Mouse (Mus musculus) stomach, postnatal 0 days (tissue): Measurements from ENCODE around the gene Fto. TPM values are rescaled to one million over a fixed set of nuclear protein-coding genes. Genes with fewer than 3 reads are reported as not detected.

Source experiments
- ATAC-seq: fragments of 200-750 bp; cut with Nextera tagmentation; 2 replicates; pipeline ENCODE4 v1.8.0; 2017; ENCODE audit not compliant: low FRiP score, low TSS enrichment
- DNase-seq: peaks from one replicate; pipeline ENCODE4 v3.0.0-alpha.2; 2016; ENCODE audit warnings: low spot score
- H3K27ac ChIP-seq: fragments of 300-500 bp; sonication (generic); replicated peaks from 2 replicates; pipeline ENCODE4 v1.5.1; 2014; ENCODE audit warnings: mild to moderate bottlenecking, control low read depth
- H3K27me3 ChIP-seq: fragments of 300-500 bp; sonication (generic); 2 replicates; pipeline ENCODE4 v1.6.1; 2014; ENCODE audit warnings: low read length; ENCODE audit not compliant: control insufficient read depth, insufficient read depth
- H3K36me3 ChIP-seq: fragments of 300-500 bp; sonication (generic); 2 replicates; pipeline ENCODE4 v1.6.1; 2014; ENCODE audit warnings: low read length, mixed read lengths; ENCODE audit not compliant: control insufficient read depth, insufficient read depth
- H3K4me1 ChIP-seq: fragments of 300-500 bp; sonication (generic); replicated peaks from 2 replicates; pipeline ENCODE4 v1.6.1; 2014; ENCODE audit warnings: antibody characterized with exemption; ENCODE audit not compliant: control insufficient read depth, insufficient read depth
- H3K4me2 ChIP-seq: fragments of 300-500 bp; sonication (generic); replicated peaks from 2 replicates; pipeline ENCODE4 v1.6.1; 2014; ENCODE audit warnings: low read depth, mild to moderate bottlenecking, control low read depth, moderate library complexity
- H3K4me3 ChIP-seq: fragments of 300-500 bp; sonication (generic); 2 replicates; pipeline ENCODE4 v1.5.1; 2014; ENCODE audit warnings: low read depth, low read length, control low read depth
- H3K9ac ChIP-seq: fragments of 300-500 bp; sonication (generic); 2 replicates; pipeline ENCODE4 v1.6.1; 2014; ENCODE audit warnings: mild to moderate bottlenecking, low read length, control low read depth, mixed read lengths
- H3K9me3 ChIP-seq: fragments of 300-500 bp; sonication (generic); 2 replicates; pipeline ENCODE4 v1.6.1; 2016; ENCODE audit warnings: low read length; ENCODE audit not compliant: control insufficient read depth
- CTCF ChIP-seq: IDR thresholded peaks from 2 replicates; pipeline ENCODE4 v1.5.1; 2016; ENCODE audit warnings: antibody characterized with exemption, low read depth, mild to moderate bottlenecking, moderate library complexity
- EP300 ChIP-seq: optimal IDR thresholded peaks from 2 replicates; pipeline ENCODE3; 2016; ENCODE audit warnings: antibody characterized with exemption
- WGBS: fragments of 180-500 bp; shearing (Covaris S2); extraction: QIAGEN DNeasy Blood & Tissue Kit; methylation state at CpG from one replicate; pipeline ENCODE4 v1.1.7; 2014; 5-methylcytosine and 5-hydroxymethylcytosine counted together
- polyA plus RNA-seq: library from polyadenylated mRNA; unstranded; fragments of >200 nt; fragmentation: Nextera tagmentation; extraction: Ambion mirVana; gene quantifications from 2 replicates; pipeline ENCODE4 v1.2.1, GENCODE M21; 2015

Fto gene
- polyA plus RNA-seq, 1 experiment from 2014 or later = 25.7 TPM

DNA sequence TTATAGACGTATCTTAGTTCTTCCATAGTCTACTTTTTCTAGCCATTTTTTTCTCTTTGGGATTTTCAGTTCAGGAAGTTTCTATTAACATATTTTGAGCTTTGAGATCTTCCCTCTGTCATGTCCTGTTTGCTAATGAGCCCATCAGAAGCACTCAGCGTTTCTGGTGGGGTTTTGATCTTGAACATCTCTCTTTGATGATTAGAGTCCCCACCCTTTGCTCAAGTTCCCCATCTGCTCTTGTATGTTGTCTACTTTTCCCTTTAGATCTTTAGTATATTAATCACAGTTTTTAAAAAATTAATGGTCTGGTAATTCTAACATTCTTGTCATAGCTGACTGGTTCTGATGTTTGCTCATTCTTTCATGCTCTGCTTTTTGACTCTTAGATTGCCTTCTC, 150.4 kb downstream of the Fto start:
- TF ChIP-seq EP300 (no peak), CTCF (no peak)
- ATAC-seq = no peak

GRCm38 (mm10) chr8:91467463-91467862, 154.1 kb downstream of the Fto start:
- H3K9ac ChIP-seq = no peak overlapping the region
- no peaks in the 10 kb centered on the region for H3K27me3 ChIP-seq
- no peaks in the 10 kb centered on the region for H3K36me3 ChIP-seq
- H3K4me2 ChIP-seq = no peak overlapping the region
- no peaks in the 10 kb centered on the region for H3K9me3 ChIP-seq
- no peak overlapping the region for H3K4me3 ChIP-seq
- WGBS = 78% methylated on average over 3 of the region's 3 CpGs
- H3K27ac ChIP-seq = no peak overlapping the region
- H3K4me1 ChIP-seq = no peaks in the 10 kb centered on the region
- no peak for ATAC-seq
- no peak for DNase-seq
- TF ChIP-seq CTCF = no peak
- TF ChIP-seq EP300 = no peak

More for the DNA sequence above, 150.4 kb downstream of the Fto start:
- Histone ChIP-seq H3K9me3 (no peaks in the 10 kb centered on the region), H3K27ac (no peak overlapping the region), H3K4me3 (no peak overlapping the region), H3K36me3 (no peaks in the 10 kb centered on the region), H3K9ac (no peak overlapping the region), H3K4me2 (no peak overlapping the region), H3K27me3 (no peaks in the 10 kb centered on the region), H3K4me1 (no peaks in the 10 kb centered on the region)
- WGBS = 75% methylated on average over 2 of the region's 2 CpGs
- DNase-seq = no peak

- H3K9ac ChIP-seq = no peak overlapping the region
- H3K27me3 ChIP-seq = no peaks in the 10 kb centered on the region
- WGBS = 77% methylated on average over 8 of the region's 8 CpGs
- DNase-seq = no peak
- no peak overlapping the region for H3K4me3 ChIP-seq
- ATAC-seq = no peak
- H3K4me2 ChIP-seq = no peak overlapping the region
- H3K9me3 ChIP-seq = no peaks in the 10 kb centered on the region
- H3K36me3 ChIP-seq = no peaks in the 10 kb centered on the region
- no peak for TF ChIP-seq CTCF
- no peaks in the 10 kb centered on the region for H3K4me1 ChIP-seq
- no peak overlapping the region for H3K27ac ChIP-seq
These were observed 154.7 kb downstream of the Fto start for GRCm38 (mm10) chr8:91467881-91468534.

GRCm38 (mm10) chr8:91469441-91469840, 156.1 kb downstream of the Fto start:
- no peak overlapping the region for H3K4me2 ChIP-seq
- H3K36me3 ChIP-seq = peaks cover 2% of the 10 kb centered on the region; the same call in 1 of the 2 replicates
- H3K9me3 ChIP-seq = no peaks in the 10 kb centered on the region
- H3K4me1 ChIP-seq = no peaks in the 10 kb centered on the region
- ATAC-seq (no peak), DNase-seq (no peak)
- TF ChIP-seq EP300 (no peak), CTCF (no peak)
- WGBS = 86% methylated on average over 8 of the region's 8 CpGs
- no peak overlapping the region for H3K9ac ChIP-seq
- no peak overlapping the region for H3K4me3 ChIP-seq
- H3K27ac ChIP-seq = no peak overlapping the region
- no peaks in the 10 kb centered on the region for H3K27me3 ChIP-seq

DNA sequence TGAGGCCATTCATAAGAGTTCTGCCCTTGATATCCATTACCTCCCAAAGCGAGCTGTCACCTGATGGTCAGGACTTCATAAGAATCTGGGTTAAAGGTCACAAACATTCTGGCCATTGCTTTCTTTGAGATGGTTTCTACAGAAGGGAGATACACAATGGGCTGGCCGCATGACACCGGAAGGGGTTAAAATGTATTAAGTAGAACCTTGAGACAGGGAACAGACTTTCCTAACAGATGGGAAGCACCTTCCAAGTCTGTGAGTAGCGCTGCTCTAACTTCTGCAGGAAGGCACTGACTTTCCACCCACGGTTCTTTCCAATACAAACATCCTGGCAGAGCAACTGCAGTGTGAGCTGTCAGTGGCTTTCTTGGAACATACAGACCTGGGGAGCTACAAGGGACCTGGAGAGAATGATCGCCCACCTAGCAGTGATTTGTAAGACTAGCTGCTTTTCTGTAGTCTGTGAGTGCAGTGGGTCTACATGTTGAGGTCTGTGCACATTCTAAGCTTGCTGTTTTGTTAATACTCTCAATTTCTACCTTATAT, 161.5 kb downstream of the Fto start:
- H3K27me3 ChIP-seq = no peaks in the 10 kb centered on the region
- no peak overlapping the region for H3K27ac ChIP-seq
- H3K36me3 ChIP-seq = peaks cover 8% of the 10 kb centered on the region; the same call in 1 of the 2 replicates
- no peaks in the 10 kb centered on the region for H3K9me3 ChIP-seq
- 84% methylated on average over 6 of the region's 6 CpGs for WGBS
- no peak overlapping the region for H3K4me3 ChIP-seq
- H3K4me1 ChIP-seq = no peaks in the 10 kb centered on the region
- DNase-seq = no peak
- no peak for ATAC-seq
- no peak overlapping the region for H3K9ac ChIP-seq
- H3K4me2 ChIP-seq = no peak overlapping the region
- TF ChIP-seq EP300 (no peak), CTCF (no peak)

GRCm38 (mm10) chr8:91476988-91477387, 163.7 kb downstream of the Fto start:
- Histone ChIP-seq H3K36me3 (peaks cover 8% of the 10 kb centered on the region; the same call in 1 of the 2 replicates), H3K9ac (no peak overlapping the region), H3K4me2 (no peak overlapping the region), H3K27ac (no peak overlapping the region), H3K27me3 (no peaks in the 10 kb centered on the region), H3K4me1 (no peaks in the 10 kb centered on the region), H3K4me3 (no peak overlapping the region), H3K9me3 (no peaks in the 10 kb centered on the region)
- DNase-seq (no peak), ATAC-seq (no peak)
- TF ChIP-seq CTCF = no peak
- no peak for TF ChIP-seq EP300
- WGBS = 88% methylated on average over 5 of the region's 5 CpGs
